Mouse (Mus musculus) 3134 (cell line): ENCODE measurements around the gene Tgfbr3.
A peak's percentile ranks its signal among the peaks of the same experiment; 100 is the strongest.
"Not testable (repeated sequence)": the region's sequence is repeated elsewhere in the genome, so short reads cannot be mapped to it uniquely, and the experiment has no call there.

Experiments
- DNase-seq: peaks from one replicate; pipeline ENCODE4 v3.0.0-alpha.2; 2011; ENCODE audit warnings: low spot score; ENCODE audit not compliant: insufficient read length; ENCODE audit errors: extremely low read depth

Gene Tgfbr3

GRCm38 (mm10) chr5:107282561-107283307 is 6.7 kb downstream of the Tgfbr3 start:
- no peak for DNase-seq

DNA sequence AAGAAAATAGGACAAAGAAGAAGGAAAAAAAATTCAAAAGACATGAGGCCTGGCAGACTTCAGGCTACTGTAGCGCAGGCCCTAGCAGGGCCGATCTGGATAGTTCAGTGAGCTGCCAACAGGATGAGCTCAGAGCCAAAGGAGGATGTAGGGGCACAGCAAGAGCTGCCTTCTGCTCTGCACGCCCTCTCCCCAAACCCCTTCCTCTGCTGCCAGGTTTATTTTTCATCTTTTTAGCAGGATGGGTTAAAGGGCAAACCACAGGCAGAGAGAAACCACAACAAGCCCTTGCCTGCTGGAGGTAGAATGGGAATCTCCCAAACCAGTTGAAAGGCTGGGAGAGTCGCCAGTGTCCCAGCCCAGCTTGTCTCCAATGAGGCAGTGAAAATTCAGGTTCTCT is 10.2 kb downstream of the Tgfbr3 start:
- no peak for DNase-seq

- no peak for DNase-seq
Measured at GRCm38 (mm10) chr5:107276186-107276585, 13.2 kb downstream of the Tgfbr3 start.

DNA sequence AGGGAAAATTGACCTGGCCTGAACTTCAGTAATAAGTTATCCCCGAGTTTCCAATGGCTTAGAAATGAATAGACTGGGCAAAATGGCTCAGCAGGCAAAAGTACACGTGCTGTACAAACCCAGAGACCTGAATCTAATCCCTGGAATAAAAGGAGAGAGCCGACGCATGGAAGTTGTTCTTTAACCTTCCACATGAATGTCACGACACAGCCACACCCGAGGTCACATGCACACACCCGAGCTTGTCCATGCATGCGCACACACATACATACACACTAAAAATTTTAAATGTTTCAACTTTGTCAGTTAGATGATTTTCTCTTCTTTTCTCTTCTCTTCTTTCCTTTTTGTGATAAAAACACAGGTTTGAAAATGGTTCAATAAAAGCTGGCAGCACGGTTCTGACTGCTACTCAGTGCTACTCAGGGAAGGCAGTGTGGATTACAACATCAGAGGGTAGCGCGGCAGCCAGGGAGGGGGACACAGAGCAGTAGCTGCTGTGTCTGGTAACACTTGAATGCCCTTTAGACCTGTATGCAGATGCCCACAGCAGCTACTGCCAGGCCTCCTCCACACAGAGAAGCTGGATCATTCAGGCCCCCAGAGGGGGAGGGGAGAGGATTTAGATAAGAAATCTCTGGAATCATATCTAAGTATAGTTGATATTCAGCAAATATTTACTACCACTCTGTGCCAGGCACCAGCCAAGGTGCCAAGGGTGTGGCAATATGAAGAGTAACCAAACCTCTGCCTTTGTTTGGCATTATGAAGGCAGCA is 17.0 kb downstream of the Tgfbr3 start:
- no peak for DNase-seq

- no peak for DNase-seq
Measured at GRCm38 (mm10) chr5:107269006-107269328, 20.5 kb downstream of the Tgfbr3 start.

DNA sequence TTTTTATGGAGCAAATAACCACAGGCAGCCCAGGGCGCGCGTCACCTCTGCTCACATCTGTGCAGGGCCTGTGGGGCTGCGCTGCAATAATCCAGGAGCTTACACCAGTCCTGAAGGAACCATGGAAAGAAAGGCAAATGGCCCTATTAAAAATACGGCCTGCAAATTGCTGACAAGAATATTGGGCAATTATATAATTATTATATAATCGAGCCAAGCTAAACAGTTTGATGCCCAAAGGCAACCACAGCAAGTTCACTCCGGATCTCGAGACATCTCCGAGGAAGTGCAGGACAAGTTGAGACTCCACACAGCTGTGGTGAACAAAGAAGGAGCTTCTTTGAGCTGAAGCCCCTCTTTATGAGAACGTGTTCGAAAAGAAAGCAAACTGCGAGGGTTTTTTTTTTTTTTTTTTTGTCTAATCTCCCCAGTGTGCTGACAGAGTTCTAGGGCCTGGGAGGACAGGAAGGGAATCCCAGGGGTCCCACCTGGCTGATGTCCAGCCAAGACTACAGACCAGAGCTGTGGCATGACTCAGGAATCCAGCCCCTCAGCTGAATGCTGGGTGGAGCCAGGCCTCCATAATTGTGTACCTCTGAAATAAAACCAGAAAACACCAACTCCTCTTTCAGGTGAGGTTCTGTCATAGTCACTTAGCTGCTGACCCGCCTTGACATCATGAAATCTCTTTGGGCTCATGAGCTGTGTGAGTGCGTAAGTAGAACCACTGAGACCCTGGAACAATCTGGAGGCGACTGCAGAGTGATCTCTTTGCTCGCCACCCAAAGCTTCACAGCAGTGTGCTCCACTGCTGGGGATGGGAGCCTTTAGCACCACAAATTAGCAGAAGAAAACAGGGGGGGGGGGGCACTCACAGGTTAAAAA is 21.1 kb downstream of the Tgfbr3 start:
- no peak for DNase-seq

GRCm38 (mm10) chr5:107266566-107266965 is 22.9 kb downstream of the Tgfbr3 start:
- no peak for DNase-seq

- no peak for DNase-seq
Measured at GRCm38 (mm10) chr5:107264426-107265360, 24.7 kb downstream of the Tgfbr3 start.

- DNase-seq = no peak
Measured at GRCm38 (mm10) chr5:107263836-107264235, 25.6 kb downstream of the Tgfbr3 start.

DNA sequence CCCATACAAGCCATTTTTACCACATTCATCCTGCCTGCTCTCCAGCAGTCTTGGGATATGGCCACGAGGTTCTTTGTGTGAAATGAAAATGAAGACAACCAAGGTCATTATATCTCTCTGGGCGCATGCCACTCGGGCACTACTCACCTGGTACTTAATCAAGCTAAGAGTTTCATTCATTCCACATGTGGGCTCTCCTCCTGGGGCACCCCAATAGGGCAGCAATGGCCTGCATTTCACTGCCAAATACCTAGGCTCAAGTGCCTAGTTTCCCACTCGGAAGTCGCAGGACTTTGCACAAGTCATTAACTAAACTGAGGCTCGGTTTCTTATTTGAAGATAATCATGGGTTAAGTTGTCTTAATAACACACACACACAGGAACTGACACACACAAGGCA is 27.5 kb downstream of the Tgfbr3 start:
- no peak for DNase-seq

DNA sequence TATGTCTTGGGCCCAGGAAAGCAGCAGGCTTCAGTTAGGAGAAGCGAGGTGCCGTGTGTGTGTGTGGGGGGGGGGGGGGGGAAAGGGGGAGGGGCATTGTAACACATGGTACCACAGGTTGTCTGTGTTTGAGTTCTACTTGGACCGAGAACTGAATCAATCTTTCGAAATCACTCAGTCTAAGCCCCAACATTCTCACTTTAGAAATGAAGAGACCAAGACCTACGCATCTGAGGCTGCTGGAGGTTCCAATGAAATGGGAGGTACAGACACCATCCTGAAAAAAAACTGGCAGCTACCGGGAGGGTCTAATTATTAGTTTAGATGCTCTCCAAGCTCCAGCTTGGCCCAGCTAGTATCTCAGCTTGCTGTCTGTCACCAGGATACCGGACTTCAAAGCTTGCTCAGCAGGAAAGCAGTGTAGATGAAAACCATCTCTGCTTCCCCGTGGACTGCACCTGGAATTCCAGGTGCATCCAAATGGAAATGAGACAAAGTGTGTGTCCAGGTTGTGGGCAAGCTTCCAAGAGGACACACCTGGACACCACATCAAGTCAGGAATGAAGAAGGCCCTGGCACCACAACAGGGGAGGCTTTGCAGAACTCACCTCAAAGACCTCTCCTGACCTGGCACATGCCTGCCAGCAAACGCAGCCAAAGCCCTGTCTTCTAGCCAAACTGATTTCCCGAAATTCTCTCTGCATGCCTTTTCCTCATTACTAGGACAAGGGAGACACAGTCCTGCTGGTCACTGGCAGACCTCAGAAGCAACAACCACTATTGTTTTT is 28.5 kb downstream of the Tgfbr3 start:
- no peak for DNase-seq

- DNase-seq = no peak
Measured at GRCm38 (mm10) chr5:107259487-107260040, 29.9 kb downstream of the Tgfbr3 start.

DNA sequence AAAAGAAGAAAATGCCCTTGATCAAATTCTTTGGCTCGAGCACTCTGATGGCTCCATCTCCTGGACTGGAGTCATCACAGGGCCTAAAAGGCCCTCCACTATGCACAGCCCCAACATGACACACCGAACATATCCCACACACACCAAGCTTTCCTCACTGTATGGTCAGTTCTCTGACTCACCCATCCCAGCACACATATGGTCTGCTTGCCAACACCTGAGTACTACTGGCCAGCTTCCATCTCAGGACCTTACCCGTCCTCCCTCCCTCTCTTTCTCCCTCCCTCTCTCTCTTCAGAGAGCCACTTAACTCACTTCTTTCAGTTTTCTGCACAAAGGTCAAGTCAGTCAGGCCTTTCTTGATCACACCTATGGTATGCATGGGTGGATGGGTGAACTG is 36.0 kb downstream of the Tgfbr3 start:
- peak; percentile 13 for DNase-seq

DNA sequence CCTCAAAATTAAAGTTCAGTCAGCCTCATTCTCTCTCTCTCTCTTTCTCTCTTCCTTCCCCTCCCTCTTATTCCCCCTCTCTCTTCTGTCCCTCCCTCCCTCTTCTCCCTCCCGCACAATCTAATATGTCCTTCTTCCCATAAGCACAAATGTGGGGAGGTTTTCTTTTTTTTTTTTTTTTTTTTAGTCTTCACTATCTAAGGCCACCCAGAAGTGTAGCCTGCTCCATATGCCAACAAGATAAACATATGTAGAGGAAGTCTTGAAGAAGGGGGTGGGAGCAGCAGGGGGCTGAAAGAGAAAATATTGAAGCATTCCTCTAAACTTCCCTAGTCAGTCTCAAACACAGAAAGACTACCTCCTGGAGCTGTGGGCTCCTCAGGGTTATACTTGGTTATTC is 37.0 kb downstream of the Tgfbr3 start:
- no peak for DNase-seq

GRCm38 (mm10) chr5:107251751-107252305 is 37.6 kb downstream of the Tgfbr3 start:
- no peak for DNase-seq

DNA sequence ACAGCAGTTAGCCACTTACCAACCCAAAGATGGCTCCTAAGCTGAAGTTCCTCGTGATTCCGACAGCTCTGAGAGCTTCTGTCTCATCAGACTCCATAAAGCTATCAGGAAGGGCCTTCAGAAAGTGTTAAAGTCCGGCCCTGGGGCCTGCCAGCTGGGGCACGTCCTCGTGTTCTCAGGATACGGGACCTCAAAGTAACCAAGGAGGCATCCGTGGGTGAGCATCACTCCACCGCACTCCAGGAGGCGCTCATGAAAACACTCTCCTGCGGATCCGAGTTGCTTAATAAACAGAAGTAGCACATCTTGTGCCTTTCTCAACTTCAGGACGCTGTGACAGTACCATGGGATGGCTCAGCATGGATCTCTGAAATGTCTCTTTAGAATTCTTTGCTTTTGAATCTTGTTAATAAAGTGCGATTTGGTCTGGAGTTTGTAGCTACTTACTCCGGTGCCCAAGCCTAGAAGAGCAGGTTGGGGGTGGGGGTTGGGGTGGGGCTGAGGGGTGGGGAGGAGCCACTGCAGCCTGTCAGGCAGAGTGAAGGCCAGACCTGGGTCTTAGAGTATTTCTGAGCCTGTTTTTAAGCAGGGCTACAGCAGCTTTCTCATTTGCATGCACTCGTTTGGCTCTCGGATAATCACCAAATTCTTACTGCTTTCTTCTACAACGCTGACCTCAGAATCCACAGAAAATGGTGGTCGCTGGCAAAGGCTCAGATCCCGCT is 38.7 kb downstream of the Tgfbr3 start:
- no peak for DNase-seq

DNA sequence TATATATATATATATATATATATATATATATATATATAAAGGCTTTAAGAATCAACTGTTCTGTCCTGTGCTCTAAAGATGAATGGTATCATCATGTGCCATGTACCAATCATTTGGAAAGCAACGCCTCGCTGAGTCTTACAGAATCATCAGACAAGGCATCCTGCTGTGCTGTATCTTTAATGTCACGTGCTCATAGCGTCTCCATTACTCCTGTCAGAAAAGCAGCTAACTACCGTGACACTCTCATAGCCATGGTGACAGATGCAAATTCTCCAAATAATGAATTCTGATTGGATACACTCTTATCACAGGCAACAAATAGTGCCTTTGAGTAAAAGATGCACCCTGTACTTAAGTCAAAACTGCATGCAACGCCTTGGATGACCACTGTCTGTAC is 40.7 kb downstream of the Tgfbr3 start:
- DNase-seq = no peak

- not testable (repeated sequence) for DNase-seq
Measured at GRCm38 (mm10) chr5:107248302-107248701, 41.1 kb downstream of the Tgfbr3 start.
